Mouse (Mus musculus) adrenal gland, postnatal 4 days (tissue): ENCODE data around the gene Nme3. TPM values are rescaled to one million over a fixed set of nuclear protein-coding genes. Genes with fewer than 3 reads are reported as not detected.

Experiments used
- DNase-seq, 2 experiments: peaks; one replicate each; pipeline ENCODE4 v3.0.0; 2021 to 2022; ENCODE audit warnings: low spot score in 2 of 2, mixed read lengths in 2 of 2
- total RNA-seq, 2 experiments: library from RNA; stranded (reverse); gene quantifications; 2 replicates each; pipeline ENCODE4 v1.2.3; 2021

Gene Nme3
- total RNA-seq, 2 experiments from 2014 or later: 73.7 to 76.7 TPM

GRCm38 (mm10) chr17:24878117-24878397 is 18.2 kb upstream of the Nme3 start:
- DNase-seq: no peak

- no peak for DNase-seq
Observed at GRCm38 (mm10) chr17:24878531-24878930, 17.8 kb upstream of the Nme3 start.

GRCm38 (mm10) chr17:24881738-24882440 is 14.4 kb upstream of the Nme3 start:
- DNase-seq: no peak

GRCm38 (mm10) chr17:24884391-24884790 is 11.9 kb upstream of the Nme3 start:
- DNase-seq: no peak

- DNase-seq: no peak
Observed at GRCm38 (mm10) chr17:24885356-24886133, 10.8 kb upstream of the Nme3 start.

- DNase-seq: peak; percentile 92 to 93
Observed at GRCm38 (mm10) chr17:24886134-24886931, 10.0 kb upstream of the Nme3 start, which contains the start of the genes Nubp2 and Spsb3. TSS of gene Nubp2 (minus strand) at chr17:24886349. TSS of gene Spsb3 (plus strand) at chr17:24886643.

- DNase-seq: no peak
Observed at GRCm38 (mm10) chr17:24886932-24887271, 9.4 kb upstream of the Nme3 start.

- DNase-seq: no peak
Observed at GRCm38 (mm10) chr17:24887291-24888080, 8.8 kb upstream of the Nme3 start.

GRCm38 (mm10) chr17:24888862-24889261 is 7.4 kb upstream of the Nme3 start:
- DNase-seq: no peak

GRCm38 (mm10) chr17:24890151-24891092 is 5.9 kb upstream of the Nme3 start:
- no peak for DNase-seq

GRCm38 (mm10) chr17:24891321-24891720 is 5.0 kb upstream of the Nme3 start:
- no peak for DNase-seq

- no peak for DNase-seq
Observed at GRCm38 (mm10) chr17:24892785-24893184, 3.5 kb upstream of the Nme3 start.

- DNase-seq: no peak
Observed at GRCm38 (mm10) chr17:24893276-24893675, 3.0 kb upstream of the Nme3 start.

GRCm38 (mm10) chr17:24894061-24894994 is 2.0 kb upstream of the Nme3 start:
- DNase-seq: no peak

- DNase-seq: peak; percentile 56 to 74
Observed at GRCm38 (mm10) chr17:24894995-24895547, 1.2 kb upstream of the Nme3 start, which contains the start of the genes Eme2 and Mrps34. TSS of gene Eme2 (minus strand) at chr17:24895087. TSS of gene Mrps34 (plus strand) at chr17:24895116.

GRCm38 (mm10) chr17:24895571-24896240 is 594 bp upstream of the Nme3 start:
- DNase-seq: no peak

GRCm38 (mm10) chr17:24896993-24897269 is 631 bp downstream of the Nme3 start:
- no peak for DNase-seq

GRCm38 (mm10) chr17:24897600-24897999 is 1.3 kb downstream of the Nme3 start:
- DNase-seq: no peak
